Mouse (Mus musculus) heart, embryonic 16.5 days (tissue): ENCODE measurements around the gene Osbpl7. TPM values are rescaled to one million over a fixed set of nuclear protein-coding genes. Genes with fewer than 3 reads are reported as not detected.
A peak's percentile ranks its signal among the peaks of the same experiment; 100 is the strongest.

ENCODE experiments used
- ATAC-seq: fragments of 200-750 bp; cut with Nextera tagmentation; replicated peaks from 2 replicates; pipeline ENCODE4 v1.8.0; 2017; ENCODE audit warnings: moderate number of reproducible peaks; ENCODE audit not compliant: insufficient read depth, low FRiP score; ENCODE audit errors: extremely low read depth
- H3K27ac ChIP-seq: fragments of 300-500 bp; sonication (generic); 2 replicates; pipeline ENCODE4 v1.5.1; 2014; ENCODE audit warnings: mild to moderate bottlenecking, low read length, control low read depth, moderate library complexity
- H3K27me3 ChIP-seq: fragments of 300-500 bp; sonication (generic); 2 replicates; pipeline ENCODE4 v1.6.1; 2014; ENCODE audit warnings: low read length, mixed read lengths; ENCODE audit not compliant: control insufficient read depth, insufficient read depth
- H3K36me3 ChIP-seq: fragments of 300-500 bp; sonication (generic); 2 replicates; pipeline ENCODE4 v1.6.1; 2014; ENCODE audit not compliant: control insufficient read depth, insufficient read depth
- H3K4me1 ChIP-seq: fragments of 300-500 bp; sonication (generic); 2 replicates; pipeline ENCODE4 v1.6.1; 2014; ENCODE audit warnings: low read length, mixed read lengths; ENCODE audit not compliant: control insufficient read depth, insufficient read depth
- H3K4me2 ChIP-seq: fragments of 300-500 bp; sonication (generic); 2 replicates; pipeline ENCODE4 v1.6.1; 2014; ENCODE audit warnings: low read depth, mild to moderate bottlenecking, control low read depth, low read length
- H3K4me3 ChIP-seq: fragments of 300-500 bp; sonication (generic); 2 replicates; pipeline ENCODE4 v1.5.1; 2014; ENCODE audit warnings: mild to moderate bottlenecking, control low read depth, low read length
- H3K9ac ChIP-seq: fragments of 300-500 bp; sonication (generic); 2 replicates; pipeline ENCODE4 v1.6.1; 2014; ENCODE audit warnings: low read length, control low read depth
- H3K9me3 ChIP-seq: fragments of 300-500 bp; sonication (generic); replicated peaks from 2 replicates; pipeline ENCODE4 v1.6.1; 2016; ENCODE audit warnings: low read length; ENCODE audit not compliant: control insufficient read depth
- WGBS: fragments of 180-500 bp; shearing (Covaris S2); extraction: QIAGEN DNeasy Blood & Tissue Kit; methylation state at CpG from one replicate; pipeline ENCODE4 v1.1.7; 2014; 5-methylcytosine and 5-hydroxymethylcytosine counted together
- polyA plus RNA-seq: library from polyadenylated mRNA; unstranded; fragments of >200 nt; fragmentation: Nextera tagmentation; extraction: Ambion mirVana; gene quantifications from 2 replicates; pipeline ENCODE4 v1.2.1, GENCODE M21; 2015

The Osbpl7 gene
- polyA plus RNA-seq, 1 experiment from 2014 or later = 5.5 TPM

GRCm38 (mm10) chr11:97048090-97048650 lies 2.3 kb upstream of the Osbpl7 start:
- H3K4me3 ChIP-seq = no peak overlapping the region
- WGBS = 70% methylated on average over 8 of the region's 8 CpGs
- no peak for ATAC-seq
- no peak overlapping the region for H3K9ac ChIP-seq
- no peak overlapping the region for H3K27ac ChIP-seq
- peaks cover 16% of the 10 kb centered on the region; the same call in 1 of the 2 replicates for H3K36me3 ChIP-seq
- H3K9me3 ChIP-seq = no peaks in the 10 kb centered on the region
- peaks cover 16% of the 10 kb centered on the region for H3K4me1 ChIP-seq
- H3K4me2 ChIP-seq = no peak overlapping the region
- H3K27me3 ChIP-seq = no peaks in the 10 kb centered on the region

GRCm38 (mm10) chr11:97049492-97050085 lies 839 bp upstream of the Osbpl7 start:
- no peaks in the 10 kb centered on the region for H3K9me3 ChIP-seq
- H3K36me3 ChIP-seq = peaks cover 19% of the 10 kb centered on the region
- H3K4me2 ChIP-seq = no peak overlapping the region
- H3K4me3 ChIP-seq = no peak overlapping the region
- no peak for ATAC-seq
- H3K27ac ChIP-seq = no peak overlapping the region
- 78% methylated on average over 6 of the region's 6 CpGs for WGBS
- H3K27me3 ChIP-seq = no peaks in the 10 kb centered on the region
- peaks cover 16% of the 10 kb centered on the region for H3K4me1 ChIP-seq
- H3K9ac ChIP-seq = no peak overlapping the region

- Histone ChIP-seq H3K27ac (peak overlapping the region; percentile 58; the same call in 1 of the 2 replicates), H3K27me3 (no peaks in the 10 kb centered on the region), H3K9ac (peak overlapping the region; percentile 90), H3K4me2 (peak overlapping the region; percentile 93), H3K4me3 (peak overlapping the region; percentile 91), H3K36me3 (peaks cover 30% of the 10 kb centered on the region), H3K9me3 (no peaks in the 10 kb centered on the region), H3K4me1 (peaks cover 16% of the 10 kb centered on the region)
- no peak for ATAC-seq
- WGBS = 22% methylated on average over 13 of the region's 13 CpGs
Measured at GRCm38 (mm10) chr11:97050944-97051586, 637 bp downstream of the Osbpl7 start.

- Histone ChIP-seq H3K27ac (no peak overlapping the region), H3K4me2 (peak overlapping the region; percentile 93), H3K9ac (no peak overlapping the region; the same call in 1 of the 2 replicates), H3K36me3 (peaks cover 33% of the 10 kb centered on the region), H3K4me1 (peaks cover 16% of the 10 kb centered on the region), H3K27me3 (no peaks in the 10 kb centered on the region), H3K4me3 (no peak overlapping the region), H3K9me3 (no peaks in the 10 kb centered on the region)
- WGBS = 19% methylated on average over 11 of the region's 11 CpGs
- ATAC-seq = no peak
Measured at GRCm38 (mm10) chr11:97052219-97052646, 1.8 kb downstream of the Osbpl7 start.

- H3K4me2 ChIP-seq = no peak overlapping the region
- H3K27me3 ChIP-seq = no peaks in the 10 kb centered on the region
- peaks cover 10% of the 10 kb centered on the region for H3K36me3 ChIP-seq
- no peak overlapping the region for H3K9ac ChIP-seq
- no peak overlapping the region for H3K4me3 ChIP-seq
- H3K4me1 ChIP-seq = peaks cover 2% of the 10 kb centered on the region; the same call in 1 of the 2 replicates
- no peak overlapping the region for H3K27ac ChIP-seq
- no peaks in the 10 kb centered on the region for H3K9me3 ChIP-seq
- 58% methylated on average over 9 of the region's 9 CpGs for WGBS
- ATAC-seq = no peak
Measured at GRCm38 (mm10) chr11:97063274-97063920, 13.0 kb downstream of the Osbpl7 start.

- H3K9me3 ChIP-seq = no peaks in the 10 kb centered on the region
- peaks cover 6% of the 10 kb centered on the region for H3K36me3 ChIP-seq
- no peak overlapping the region for H3K9ac ChIP-seq
- ATAC-seq = no peak
- H3K27me3 ChIP-seq = no peaks in the 10 kb centered on the region
- H3K4me1 ChIP-seq = peaks cover 2% of the 10 kb centered on the region; the same call in 1 of the 2 replicates
- WGBS = 77% methylated on average over 3 of the region's 3 CpGs
- no peak overlapping the region for H3K4me3 ChIP-seq
- no peak overlapping the region for H3K4me2 ChIP-seq
- H3K27ac ChIP-seq = no peak overlapping the region
Measured at GRCm38 (mm10) chr11:97063921-97064295, 13.5 kb downstream of the Osbpl7 start.

- Histone ChIP-seq H3K27me3 (no peaks in the 10 kb centered on the region), H3K4me2 (no peak overlapping the region), H3K4me3 (no peak overlapping the region), H3K4me1 (peaks cover 2% of the 10 kb centered on the region; the same call in 1 of the 2 replicates), H3K36me3 (peaks cover 4% of the 10 kb centered on the region), H3K27ac (no peak overlapping the region), H3K9ac (no peak overlapping the region), H3K9me3 (no peaks in the 10 kb centered on the region)
- ATAC-seq = no peak
- WGBS = 71% methylated on average over 12 of the region's 12 CpGs
Measured at GRCm38 (mm10) chr11:97065538-97066295, 15.3 kb downstream of the Osbpl7 start.

- peaks cover 4% of the 10 kb centered on the region for H3K36me3 ChIP-seq
- 56% methylated on average over 22 of the region's 22 CpGs for WGBS
- no peak for ATAC-seq
- peaks cover 9% of the 10 kb centered on the region for H3K4me1 ChIP-seq
- no peaks in the 10 kb centered on the region for H3K27me3 ChIP-seq
- no peak overlapping the region for H3K4me3 ChIP-seq
- no peak overlapping the region for H3K4me2 ChIP-seq
- H3K27ac ChIP-seq = no peak overlapping the region
- no peak overlapping the region for H3K9ac ChIP-seq
- H3K9me3 ChIP-seq = no peaks in the 10 kb centered on the region
Measured at GRCm38 (mm10) chr11:97066656-97067360, 16.4 kb downstream of the Osbpl7 start.
